ENCODE assay signal across 8 mouse cellular contexts in the genomic region with DNA sequence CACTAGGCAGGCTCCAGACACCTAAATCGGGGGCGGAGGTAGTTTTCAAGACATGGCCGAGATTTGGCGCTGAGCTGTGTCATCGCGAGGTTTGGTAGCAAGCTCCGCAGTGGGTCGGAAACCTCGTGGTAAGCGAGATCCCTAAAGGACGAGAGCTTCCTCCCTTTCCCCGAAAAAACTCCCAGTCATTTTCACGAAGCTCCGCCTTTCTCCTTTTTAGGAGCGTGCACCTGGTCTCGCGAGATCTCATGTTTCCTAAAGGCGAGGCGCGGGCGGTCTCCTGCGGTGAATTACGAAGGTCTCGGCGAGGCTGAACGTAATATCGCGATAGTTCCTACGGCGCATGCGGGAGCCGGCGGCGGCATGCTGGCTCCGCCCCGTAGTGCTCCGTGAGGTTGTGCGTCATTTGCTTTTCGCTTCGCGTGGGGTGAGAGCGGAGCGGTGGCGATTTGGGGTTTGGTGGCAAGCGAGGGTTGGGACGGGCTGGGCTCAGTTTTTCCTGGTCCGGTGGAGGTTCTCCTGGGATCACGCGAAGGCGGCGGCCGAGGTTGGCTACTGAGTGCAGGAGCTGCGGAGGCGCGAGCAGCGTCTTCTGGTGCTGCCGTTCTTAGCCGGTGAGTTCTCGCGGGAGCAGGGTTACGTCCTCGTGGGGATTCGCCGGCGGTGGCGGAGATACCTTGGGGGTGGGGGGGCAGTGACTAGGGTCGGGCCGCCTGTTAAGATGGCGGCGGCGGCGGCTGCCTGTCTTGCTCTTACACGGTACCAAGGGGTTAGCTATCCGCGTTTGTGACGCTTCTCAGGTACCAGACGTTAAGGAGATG. TPM values are rescaled to one million over a fixed set of nuclear protein-coding genes. Genes with fewer than 3 reads are reported as not detected.
A peak's percentile ranks its signal among the peaks of the same experiment; 100 is the strongest.
DNase-seq lines count a peak whose midpoint lies in the region; ATAC-seq and TF ChIP-seq lines count a peak whose summit lies in the region.

No protein-coding gene starts in this region.

- WGBS in hindbrain, embryonic 10.5 days = 17% methylated on average over 77 of the region's 77 CpGs
- 16% methylated on average over 72 of the region's 77 CpGs for WGBS in lung, postnatal 0 days

- peak overlapping the region; percentile 61 for H3K4me2 ChIP-seq in lung, postnatal 0 days (replicated peaks; ENCODE audit: low read depth, low read length)

- peak; percentile 98 for DNase-seq in MN1 (ENCODE audit: low spot score)
- peak; percentile 97 for DNase-seq in cerebellum, adult 9-10 months
- peak; percentile 91 for DNase-seq in hindbrain, embryonic 10.5 days (ENCODE audit: low spot score)
- DNase-seq in layer of hippocampus, adult 9-11 months = peak; percentile 97
- DNase-seq in lung, postnatal 0 days (ENCODE audit: low spot score) = peak; percentile 99
- peak; percentile 77 for DNase-seq in ovary, postnatal 14 days (ENCODE audit: low spot score)
- peak; percentile 93 for DNase-seq in thymus, postnatal 14 days

- ATAC-seq in frontal cortex, adult (ENCODE audit: low TSS enrichment) = peak; percentile 86
- peak; percentile 96 for ATAC-seq in lung, postnatal 0 days

- TF ChIP-seq EP300 in lung, postnatal 0 days (IDR thresholded peaks at IDR 0.05) = peak; percentile 74

- H3K4me3 ChIP-seq in hindbrain, embryonic 10.5 days = peak overlapping the region; percentile 62
- H3K4me3 ChIP-seq in lung, postnatal 0 days (ENCODE audit: low read depth, low read length) = peak overlapping the region; percentile 54

- H3K9ac ChIP-seq in lung, postnatal 0 days (replicated peaks; ENCODE audit: low read depth) = peak overlapping the region; percentile 56

- H3K36me3 ChIP-seq in hindbrain, embryonic 10.5 days = peaks cover 11% of the 10 kb centered on the region
- no peaks in the 10 kb centered on the region for H3K36me3 ChIP-seq in lung, postnatal 0 days (ENCODE audit: insufficient read depth, low read length)

- peaks cover 24% of the 10 kb centered on the region for H3K27me3 ChIP-seq in hindbrain, embryonic 10.5 days (ENCODE audit: insufficient read depth, poor library complexity, severe bottlenecking)
- no peaks in the 10 kb centered on the region for H3K27me3 ChIP-seq in lung, postnatal 0 days (replicated peaks; ENCODE audit: insufficient read depth, low read length)

- H3K27ac ChIP-seq in hindbrain, embryonic 10.5 days = peak overlapping the region; percentile 93
- H3K27ac ChIP-seq in lung, postnatal 0 days (ENCODE audit: low read length) = peak overlapping the region; percentile 97

- H3K9me3 ChIP-seq in hindbrain, embryonic 10.5 days = 0 out of 2 replicates have a peak, but pooled peaks cover 5% of the 10 kb centered on the region
- no peaks in the 10 kb centered on the region for H3K9me3 ChIP-seq in lung, postnatal 0 days (ENCODE audit: low read length)

- no peak for TF ChIP-seq CTCF in lung, postnatal 0 days (IDR thresholded peaks at IDR 0.05)

- 0 out of 2 replicates have a peak, but pooled peaks cover 3% of the 10 kb centered on the region for H3K4me1 ChIP-seq in hindbrain, embryonic 10.5 days (replicated peaks)
- no peaks in the 10 kb centered on the region for H3K4me1 ChIP-seq in lung, postnatal 0 days (ENCODE audit: insufficient read depth, low read depth, low read length)

RNA-seq across cellular contexts. Expression of a gene that starts 2.6 kb away (rescaled TPM):
- 48.4 and 52.7 TPM in 2 replicates for polyA plus RNA-seq in hindbrain, embryonic 10.5 days (2016; fragmentation: Nextera tagmentation; extraction: Ambion mirVana)
- 16.4 and 20.4 TPM in 2 replicates for polyA plus RNA-seq in lung, postnatal 0 days (2015; fragmentation: Nextera tagmentation; extraction: Ambion mirVana)

Comparison
In these comparisons a context has a peak if more than half of its experiments do, and no peak if none do; other contexts are left out.
1. Peak in every context shown above with its lines: DNase-seq, ATAC-seq, H3K4me3 ChIP-seq and H3K27ac ChIP-seq.